Mouse (Mus musculus): ENCODE measurements at regions not wholly inside any gene's neighbourhood (a gene's known extent, or its start where the extent isn't known, plus 50 kb on each side); places are given as distances from the start of the nearest gene placed in this dataset.

GRCm38 (mm10) chr3:137062067-137062466 lies 278.8 kb upstream of the Emcn start:
- Histone ChIP-seq H3K4me2 (ENCODE audit: low read length) (no peak overlapping the region), H3K27me3 (ENCODE audit: control insufficient read depth, insufficient read depth, low read length) (no peaks in the 10 kb centered on the region), H3K9me3 (ENCODE audit: control insufficient read depth, low read length) (no peaks in the 10 kb centered on the region), H3K36me3 (ENCODE audit: control insufficient read depth, insufficient read depth, low read length) (no peaks in the 10 kb centered on the region), H3K27ac (replicated peaks in 1 of 2; ENCODE audit: control insufficient read depth in 1 of 2, insufficient read depth in 1 of 2, low read depth in 2 of 2, low read length in 2 of 2) (no peak overlapping the region), H3K4me3 (ENCODE audit: control insufficient read depth in 1 of 2, insufficient read depth in 1 of 2, low read depth in 1 of 2, low read length in 2 of 2) (no peak overlapping the region), H3K9ac (ENCODE audit: low read length) (no peak overlapping the region), H3K4me1 (ENCODE audit: control insufficient read depth in 2 of 2, insufficient read depth in 2 of 2, low read length in 2 of 2) (no peaks in the 10 kb centered on the region; a peak in 1 of 4 replicates)
- no peak for ATAC-seq (ENCODE audit: insufficient number of reproducible peaks, insufficient read depth, low FRiP score, low read depth)
- 76% methylated on average over 2 of the region's 2 CpGs for WGBS

- Histone ChIP-seq H3K27ac (replicated peaks in 1 of 2; ENCODE audit: control insufficient read depth in 1 of 2, insufficient read depth in 1 of 2, low read depth in 2 of 2, low read length in 2 of 2) (no peak overlapping the region), H3K9me3 (ENCODE audit: control insufficient read depth, low read length) (0 out of 2 replicates have a peak, but pooled peaks cover 5% of the 10 kb centered on the region), H3K36me3 (ENCODE audit: control insufficient read depth, insufficient read depth, low read length) (no peaks in the 10 kb centered on the region), H3K27me3 (ENCODE audit: control insufficient read depth, insufficient read depth, low read length) (no peaks in the 10 kb centered on the region), H3K4me1 (ENCODE audit: control insufficient read depth in 2 of 2, insufficient read depth in 2 of 2, low read length in 2 of 2) (no peaks in the 10 kb centered on the region), H3K9ac (ENCODE audit: low read length) (no peak overlapping the region), H3K4me3 (ENCODE audit: control insufficient read depth in 1 of 2, insufficient read depth in 1 of 2, low read depth in 1 of 2, low read length in 2 of 2) (no peak overlapping the region), H3K4me2 (ENCODE audit: low read length) (no peak overlapping the region)
- ATAC-seq (ENCODE audit: insufficient number of reproducible peaks, insufficient read depth, low FRiP score, low read depth) = no peak
- 91% methylated on average over 1 of the region's 1 CpGs for WGBS
Measured at GRCm38 (mm10) chr3:137067336-137067735, 273.5 kb upstream of the Emcn start.

GRCm38 (mm10) chr3:137069334-137069733 lies 271.5 kb upstream of the Emcn start:
- Histone ChIP-seq H3K27ac (replicated peaks in 1 of 2; ENCODE audit: control insufficient read depth in 1 of 2, insufficient read depth in 1 of 2, low read depth in 2 of 2, low read length in 2 of 2) (no peak overlapping the region), H3K4me3 (ENCODE audit: control insufficient read depth in 1 of 2, insufficient read depth in 1 of 2, low read depth in 1 of 2, low read length in 2 of 2) (no peak overlapping the region), H3K9me3 (ENCODE audit: control insufficient read depth, low read length) (0 out of 2 replicates have a peak, but pooled peaks cover 5% of the 10 kb centered on the region), H3K4me2 (ENCODE audit: low read length) (no peak overlapping the region), H3K9ac (ENCODE audit: low read length) (no peak overlapping the region), H3K27me3 (ENCODE audit: control insufficient read depth, insufficient read depth, low read length) (no peaks in the 10 kb centered on the region), H3K4me1 (ENCODE audit: control insufficient read depth in 2 of 2, insufficient read depth in 2 of 2, low read length in 2 of 2) (no peaks in the 10 kb centered on the region), H3K36me3 (ENCODE audit: control insufficient read depth, insufficient read depth, low read length) (no peaks in the 10 kb centered on the region)
- ATAC-seq (ENCODE audit: insufficient number of reproducible peaks, insufficient read depth, low FRiP score, low read depth) = no peak
- 78% methylated on average over 3 of the region's 3 CpGs for WGBS

- Histone ChIP-seq H3K36me3 (ENCODE audit: control insufficient read depth, insufficient read depth, low read length) (no peaks in the 10 kb centered on the region), H3K4me2 (ENCODE audit: low read length) (no peak overlapping the region), H3K4me3 (ENCODE audit: control insufficient read depth in 1 of 2, insufficient read depth in 1 of 2, low read depth in 1 of 2, low read length in 2 of 2) (no peak overlapping the region), H3K4me1 (ENCODE audit: control insufficient read depth in 2 of 2, insufficient read depth in 2 of 2, low read length in 2 of 2) (no peaks in the 10 kb centered on the region), H3K9ac (ENCODE audit: low read length) (no peak overlapping the region), H3K9me3 (ENCODE audit: control insufficient read depth, low read length) (no peaks in the 10 kb centered on the region), H3K27ac (replicated peaks in 1 of 2; ENCODE audit: control insufficient read depth in 1 of 2, insufficient read depth in 1 of 2, low read depth in 2 of 2, low read length in 2 of 2) (no peak overlapping the region), H3K27me3 (ENCODE audit: control insufficient read depth, insufficient read depth, low read length) (no peaks in the 10 kb centered on the region)
- 85% methylated on average over 13 of the region's 13 CpGs for WGBS
- ATAC-seq (ENCODE audit: insufficient number of reproducible peaks, insufficient read depth, low FRiP score, low read depth) = no peak
Measured at GRCm38 (mm10) chr3:137077718-137078599, 262.9 kb upstream of the Emcn start.

- Histone ChIP-seq H3K4me3 (ENCODE audit: control insufficient read depth in 1 of 2, insufficient read depth in 1 of 2, low read depth in 1 of 2, low read length in 2 of 2) (no peak overlapping the region), H3K4me2 (ENCODE audit: low read length) (no peak overlapping the region), H3K36me3 (ENCODE audit: control insufficient read depth, insufficient read depth, low read length) (no peaks in the 10 kb centered on the region), H3K27me3 (ENCODE audit: control insufficient read depth, insufficient read depth, low read length) (no peaks in the 10 kb centered on the region), H3K9ac (ENCODE audit: low read length) (no peak overlapping the region), H3K4me1 (ENCODE audit: control insufficient read depth in 2 of 2, insufficient read depth in 2 of 2, low read length in 2 of 2) (no peaks in the 10 kb centered on the region), H3K27ac (replicated peaks in 1 of 2; ENCODE audit: control insufficient read depth in 1 of 2, insufficient read depth in 1 of 2, low read depth in 2 of 2, low read length in 2 of 2) (no peak overlapping the region), H3K9me3 (ENCODE audit: control insufficient read depth, low read length) (no peaks in the 10 kb centered on the region)
- no peak for ATAC-seq (ENCODE audit: insufficient number of reproducible peaks, insufficient read depth, low FRiP score, low read depth)
- 73% methylated on average over 3 of the region's 3 CpGs for WGBS
Measured at GRCm38 (mm10) chr3:137078600-137078975, 262.3 kb upstream of the Emcn start.

GRCm38 (mm10) chr3:137086896-137087295 lies 254.0 kb upstream of the Emcn start:
- no peak overlapping the region for H3K4me2 ChIP-seq (ENCODE audit: low read length)
- H3K9ac ChIP-seq (ENCODE audit: low read length) = no peak overlapping the region
- no peaks in the 10 kb centered on the region for H3K36me3 ChIP-seq (ENCODE audit: control insufficient read depth, insufficient read depth, low read length)
- no peak overlapping the region for H3K4me3 ChIP-seq (ENCODE audit: control insufficient read depth in 1 of 2, insufficient read depth in 1 of 2, low read depth in 1 of 2, low read length in 2 of 2)
- no peaks in the 10 kb centered on the region for H3K4me1 ChIP-seq (ENCODE audit: control insufficient read depth in 2 of 2, insufficient read depth in 2 of 2, low read length in 2 of 2)
- ATAC-seq (ENCODE audit: insufficient number of reproducible peaks, insufficient read depth, low FRiP score, low read depth) = no peak
- no peaks in the 10 kb centered on the region for H3K27me3 ChIP-seq (ENCODE audit: control insufficient read depth, insufficient read depth, low read length)
- H3K9me3 ChIP-seq (ENCODE audit: control insufficient read depth, low read length) = no peaks in the 10 kb centered on the region
- no peak overlapping the region for H3K27ac ChIP-seq (replicated peaks in 1 of 2; ENCODE audit: control insufficient read depth in 1 of 2, insufficient read depth in 1 of 2, low read depth in 2 of 2, low read length in 2 of 2)
- 88% methylated on average over 8 of the region's 8 CpGs for WGBS

- Histone ChIP-seq H3K4me2 (ENCODE audit: low read length) (no peak overlapping the region), H3K36me3 (ENCODE audit: control insufficient read depth, insufficient read depth, low read length) (no peaks in the 10 kb centered on the region), H3K27ac (replicated peaks in 1 of 2; ENCODE audit: control insufficient read depth in 1 of 2, insufficient read depth in 1 of 2, low read depth in 2 of 2, low read length in 2 of 2) (no peak overlapping the region), H3K4me3 (ENCODE audit: control insufficient read depth in 1 of 2, insufficient read depth in 1 of 2, low read depth in 1 of 2, low read length in 2 of 2) (no peak overlapping the region), H3K9ac (ENCODE audit: low read length) (no peak overlapping the region), H3K27me3 (ENCODE audit: control insufficient read depth, insufficient read depth, low read length) (no peaks in the 10 kb centered on the region), H3K4me1 (ENCODE audit: control insufficient read depth in 2 of 2, insufficient read depth in 2 of 2, low read length in 2 of 2) (no peaks in the 10 kb centered on the region), H3K9me3 (ENCODE audit: control insufficient read depth, low read length) (no peaks in the 10 kb centered on the region)
- 38% methylated on average over 4 of the region's 4 CpGs for WGBS
- no peak for ATAC-seq (ENCODE audit: insufficient number of reproducible peaks, insufficient read depth, low FRiP score, low read depth)
Measured at GRCm38 (mm10) chr3:137100627-137101404, 240.1 kb upstream of the Emcn start.

Measured in heart, embryonic 14.5 days (tissue).